Mouse (Mus musculus) induced T-regulatory cell, adult 2 months (primary cell): ENCODE measurements around the gene AW011738.

Experiments
- DNase-seq: peaks from one replicate; pipeline ENCODE4 v3.0.0-alpha.2; 2012; ENCODE audit warnings: low read depth

The AW011738 gene

GRCm38 (mm10) chr4:156200623-156201475 lies 2.3 kb upstream of the AW011738 start, which contains the start of gene Isg15:
TSS of gene Isg15 (minus strand) at chr4:156200818.
- DNase-seq, result peak; percentile 93

GRCm38 (mm10) chr4:156202462-156202893 lies 626 bp upstream of the AW011738 start:
- no peak for DNase-seq

GRCm38 (mm10) chr4:156203413-156204131 lies 468 bp downstream of the AW011738 start:
- DNase-seq, result peak; percentile 59

GRCm38 (mm10) chr4:156208872-156209271 lies 5.8 kb downstream of the AW011738 start:
- DNase-seq, result no peak

GRCm38 (mm10) chr4:156209963-156210635 lies 7.0 kb downstream of the AW011738 start:
- DNase-seq, result no peak

GRCm38 (mm10) chr4:156213134-156213533 lies 10.0 kb downstream of the AW011738 start:
- DNase-seq, result no peak

GRCm38 (mm10) chr4:156215649-156216048 lies 12.5 kb downstream of the AW011738 start, which contains the start of gene Perm1:
TSS of gene Perm1 (plus strand) at chr4:156215868.
- DNase-seq, result no peak

GRCm38 (mm10) chr4:156216196-156216595 lies 13.1 kb downstream of the AW011738 start:
- no peak for DNase-seq

GRCm38 (mm10) chr4:156217022-156217669 lies 14.0 kb downstream of the AW011738 start:
- DNase-seq, result no peak

- no peak for DNase-seq
Observed at GRCm38 (mm10) chr4:156217838-156218237, 14.7 kb downstream of the AW011738 start.

GRCm38 (mm10) chr4:156219936-156220335 lies 16.8 kb downstream of the AW011738 start:
- no peak for DNase-seq

GRCm38 (mm10) chr4:156224276-156224675 lies 21.2 kb downstream of the AW011738 start:
- DNase-seq, result no peak

GRCm38 (mm10) chr4:156227752-156228392 lies 24.8 kb downstream of the AW011738 start:
- no peak for DNase-seq

- DNase-seq, result no peak
Observed at GRCm38 (mm10) chr4:156228393-156229024, 25.4 kb downstream of the AW011738 start.

GRCm38 (mm10) chr4:156234021-156234501 lies 31.0 kb downstream of the AW011738 start:
- DNase-seq, result peak; percentile 27

- peak; percentile 76 for DNase-seq
Observed at GRCm38 (mm10) chr4:156234701-156235213, 31.7 kb downstream of the AW011738 start, which contains the start of gene Plekhn1. TSS of gene Plekhn1 (minus strand) at chr4:156234857.

- DNase-seq, result no peak
Observed at GRCm38 (mm10) chr4:156235360-156235770, 32.3 kb downstream of the AW011738 start.

- DNase-seq, result peak; percentile 95
Observed at GRCm38 (mm10) chr4:156235808-156236533, 32.9 kb downstream of the AW011738 start, which contains the start of gene Noc2l. TSS of gene Noc2l (plus strand) at chr4:156236010.

- DNase-seq, result peak; percentile 54
Observed at GRCm38 (mm10) chr4:156236651-156237447, 33.7 kb downstream of the AW011738 start.
